Mouse (Mus musculus) T-cell, adult 2 months (primary cell): ENCODE results near the gene Rnf31.

Source experiments
- DNase-seq: peaks from one replicate; pipeline ENCODE4 v3.0.0; 2022; ENCODE audit warnings: low spot score

Rnf31 gene

GRCm38 (mm10) chr14:55591331-55591891, at the start of gene Rnf31:
Gene Rnf31, plus strand, starts transcription at chr14:55591708.
- peak; percentile 86 for DNase-seq

GRCm38 (mm10) chr14:55542268-55542667, 49.2 kb upstream of the Rnf31 start:
- DNase-seq = no peak

- no peak for DNase-seq
Observed at GRCm38 (mm10) chr14:55544334-55544733, 47.2 kb upstream of the Rnf31 start.

- no peak for DNase-seq
Observed at GRCm38 (mm10) chr14:55550191-55550590, 41.3 kb upstream of the Rnf31 start.

- DNase-seq = no peak
Observed at GRCm38 (mm10) chr14:55551347-55551746, 40.2 kb upstream of the Rnf31 start.

GRCm38 (mm10) chr14:55551794-55552193, 39.7 kb upstream of the Rnf31 start:
- no peak for DNase-seq

- DNase-seq = no peak
Observed at GRCm38 (mm10) chr14:55554635-55555034, 36.9 kb upstream of the Rnf31 start.

GRCm38 (mm10) chr14:55555788-55556187, 35.7 kb upstream of the Rnf31 start:
- DNase-seq = no peak

- DNase-seq = peak; percentile 65
Observed at GRCm38 (mm10) chr14:55557003-55557402, 34.5 kb upstream of the Rnf31 start.

GRCm38 (mm10) chr14:55557587-55557986, 33.9 kb upstream of the Rnf31 start:
- DNase-seq = no peak

- DNase-seq = no peak
Observed at GRCm38 (mm10) chr14:55558740-55559448, 32.6 kb upstream of the Rnf31 start.

GRCm38 (mm10) chr14:55559799-55560201, 31.7 kb upstream of the Rnf31 start, which contains the start of gene Dcaf11:
Gene Dcaf11, plus strand, starts transcription at chr14:55560006.
- DNase-seq = peak; percentile 80

GRCm38 (mm10) chr14:55560202-55561073, 31.1 kb upstream of the Rnf31 start, which contains the start of gene A730061H03Rik:
Gene A730061H03Rik, minus strand, starts transcription at chr14:55560406.
- peak; percentile 98 for DNase-seq

GRCm38 (mm10) chr14:55561860-55562259, 29.6 kb upstream of the Rnf31 start:
- no peak for DNase-seq

- DNase-seq = no peak
Observed at GRCm38 (mm10) chr14:55563249-55563648, 28.3 kb upstream of the Rnf31 start.

- no peak for DNase-seq
Observed at GRCm38 (mm10) chr14:55565748-55566147, 25.8 kb upstream of the Rnf31 start.

- DNase-seq = no peak
Observed at GRCm38 (mm10) chr14:55567496-55567895, 24.0 kb upstream of the Rnf31 start.

- DNase-seq = no peak
Observed at GRCm38 (mm10) chr14:55570588-55570987, 20.9 kb upstream of the Rnf31 start.

GRCm38 (mm10) chr14:55571760-55572159, 19.7 kb upstream of the Rnf31 start:
- no peak for DNase-seq

- no peak for DNase-seq
Observed at GRCm38 (mm10) chr14:55575302-55575701, 16.2 kb upstream of the Rnf31 start, which contains the start of gene Fitm1. Gene Fitm1, plus strand, starts transcription at chr14:55575617.

- DNase-seq = no peak
Observed at GRCm38 (mm10) chr14:55575711-55576110, 15.8 kb upstream of the Rnf31 start.

- DNase-seq = no peak
Observed at GRCm38 (mm10) chr14:55576376-55576775, 15.1 kb upstream of the Rnf31 start.
